Mouse (Mus musculus): ENCODE results near the gene Tmem45a.

- TF ChIP-seq POLR2A (IDR thresholded peaks at IDR 0.05; ENCODE audit: control insufficient read depth, extremely low read depth, insufficient read depth, low read length, poor library complexity) = no peak
- no peak for TF ChIP-seq CTCF (IDR thresholded peaks at IDR 0.05; ENCODE audit: borderline replicate concordance, control insufficient read depth, extremely low read depth, insufficient read depth, low read length, poor library complexity)
Measured at GRCm38 (mm10) chr16:56870458-56870857, 15.5 kb downstream of the Tmem45a start.

Measured in thymus, adult 2 months (tissue).